Mouse (Mus musculus) heart, adult 10 weeks (tissue): ENCODE data around the gene Olfr934. TPM values are rescaled to one million over a fixed set of nuclear protein-coding genes. Genes with fewer than 3 reads are reported as not detected.

Source experiments
- polyA plus RNA-seq: library from polyadenylated mRNA; stranded (reverse); fragments of 350-450 nt; fragmentation: Illumina TruSeq; extraction: RNeasy Lipid Tissue Mini Kit (QIAGEN cat#74804); gene quantifications from one replicate; pipeline ENCODE4 v1.2.3, GENCODE M21; 2014; ENCODE audit warnings: low read depth, low replicate concordance

Gene Olfr934
- not detected for polyA plus RNA-seq

DNA sequence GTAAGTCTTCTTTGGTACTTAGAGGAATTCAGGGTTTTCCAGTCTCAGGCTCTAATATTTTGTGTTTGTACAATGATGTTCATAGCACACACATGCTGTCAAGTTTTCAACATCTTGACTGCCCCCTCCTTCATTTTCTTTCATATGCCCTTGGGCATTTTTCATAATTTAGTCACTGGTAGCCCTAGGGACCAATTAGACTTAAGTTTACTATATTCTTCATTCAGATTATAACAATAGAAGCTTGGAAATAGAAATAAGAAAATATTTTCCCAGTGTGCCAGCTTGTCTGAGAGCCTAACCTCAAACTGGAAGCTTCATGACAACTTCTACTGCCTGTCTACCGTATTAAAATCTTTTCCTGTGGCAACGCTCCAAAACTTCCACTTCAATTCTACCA is at the start of gene Olfr934:
Gene Olfr934 (minus strand): TSS at position 101 of the 400 bp plus-strand sequence.

DNA sequence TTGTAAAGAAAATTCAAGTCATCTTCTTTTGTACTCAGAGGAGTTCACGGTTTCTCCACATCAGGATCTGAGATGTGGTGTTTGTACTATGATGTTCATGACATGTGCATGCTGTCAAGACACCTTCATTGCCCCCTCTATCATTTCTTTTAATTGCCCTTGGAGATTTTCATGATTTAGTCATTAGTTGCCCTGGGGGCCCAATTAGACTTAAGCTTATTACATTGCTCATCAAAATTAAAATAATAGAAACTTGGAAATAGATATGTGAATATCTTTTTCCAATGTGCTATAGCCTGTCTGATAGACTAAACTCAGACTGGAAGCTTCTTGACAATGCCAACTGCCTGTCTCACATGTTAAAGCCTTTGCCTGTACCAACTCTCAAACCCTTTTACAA is 35.2 kb upstream of the Olfr934 start, which contains the start of gene Olfr146:
Gene Olfr146 (minus strand): TSS at position 101 of the 400 bp plus-strand sequence.

DNA sequence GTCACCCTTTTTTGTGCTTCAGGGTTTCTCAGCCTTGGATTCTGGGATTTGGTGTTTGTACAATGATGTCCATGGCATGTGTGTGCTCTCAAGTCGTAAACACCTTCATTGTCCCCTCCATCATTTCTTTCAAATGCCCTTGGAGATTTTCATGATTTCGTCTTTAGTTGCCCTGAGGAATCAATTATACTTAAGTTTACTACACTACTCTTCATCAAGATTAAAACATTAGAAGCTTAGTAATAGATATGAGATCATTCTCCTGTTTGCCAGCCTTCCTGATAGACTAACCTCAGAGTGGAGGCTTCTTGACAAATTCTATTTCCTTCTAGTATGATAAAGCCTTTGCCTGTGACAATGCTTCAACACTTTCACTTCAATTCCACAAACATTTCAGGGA is 11.5 kb upstream of the Olfr934 start, which contains the start of gene Olfr935:
Gene Olfr935 (minus strand): TSS at position 101 of the 400 bp plus-strand sequence.

DNA sequence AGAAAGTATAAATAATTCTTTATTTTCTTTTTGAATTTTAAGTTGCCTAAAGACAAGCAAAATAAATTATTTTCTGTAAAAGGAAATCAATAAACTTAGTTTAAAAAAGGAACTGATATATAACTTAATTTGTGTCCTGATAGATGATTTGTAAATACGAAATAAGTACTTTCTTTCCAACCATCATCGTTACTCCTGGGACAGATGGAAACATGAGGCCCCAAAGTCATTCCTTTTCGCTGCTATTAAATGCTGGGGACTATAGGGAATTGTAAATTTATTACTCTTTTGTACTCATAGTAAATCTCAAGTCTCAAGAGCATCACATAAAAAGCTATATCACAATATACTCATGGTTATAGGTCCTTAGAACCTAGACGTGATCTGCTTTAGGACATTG is 16.1 kb downstream of the Olfr934 start, which contains the start of gene Olfr933:
Gene Olfr933 (plus strand): TSS at position 301 of the 400 bp plus-strand sequence.

Other genes starting within 250 kb of the Olfr934 start
- gene Olfr920, start 236.0 kb downstream of the Olfr934 start, polyA plus RNA-seq: 0.24 TPM
- not detected for gene Olfr921, start 215.2 kb downstream of the Olfr934 start, polyA plus RNA-seq
- not detected for gene Olfr922, start 173.7 kb downstream of the Olfr934 start, polyA plus RNA-seq
- gene Olfr923, start 161.8 kb downstream of the Olfr934 start, polyA plus RNA-seq: not detected
- not detected for gene Olfr924, start 143.9 kb downstream of the Olfr934 start, polyA plus RNA-seq
- not detected for gene Olfr26, start 133.3 kb downstream of the Olfr934 start, polyA plus RNA-seq
- not detected for gene Olfr926, start 111.2 kb downstream of the Olfr934 start, polyA plus RNA-seq
- not detected for gene Olfr930, start 58.5 kb downstream of the Olfr934 start, polyA plus RNA-seq
- not detected for gene Olfr933, start 16.0 kb downstream of the Olfr934 start, polyA plus RNA-seq
- not detected for gene Olfr935, start 11.4 kb upstream of the Olfr934 start, polyA plus RNA-seq
- not detected for gene Olfr146, start 35.1 kb upstream of the Olfr934 start, polyA plus RNA-seq
- not detected for gene Olfr937, start 76.6 kb upstream of the Olfr934 start, polyA plus RNA-seq
- not detected for gene Olfr938, start 90.6 kb upstream of the Olfr934 start, polyA plus RNA-seq
- not detected for gene Olfr27, start 139.8 kb upstream of the Olfr934 start, polyA plus RNA-seq
- gene Olfr943, start 178.0 kb upstream of the Olfr934 start, polyA plus RNA-seq: not detected
- not detected for gene Olfr944, start 213.6 kb upstream of the Olfr934 start, polyA plus RNA-seq